In the genomic region with DNA sequence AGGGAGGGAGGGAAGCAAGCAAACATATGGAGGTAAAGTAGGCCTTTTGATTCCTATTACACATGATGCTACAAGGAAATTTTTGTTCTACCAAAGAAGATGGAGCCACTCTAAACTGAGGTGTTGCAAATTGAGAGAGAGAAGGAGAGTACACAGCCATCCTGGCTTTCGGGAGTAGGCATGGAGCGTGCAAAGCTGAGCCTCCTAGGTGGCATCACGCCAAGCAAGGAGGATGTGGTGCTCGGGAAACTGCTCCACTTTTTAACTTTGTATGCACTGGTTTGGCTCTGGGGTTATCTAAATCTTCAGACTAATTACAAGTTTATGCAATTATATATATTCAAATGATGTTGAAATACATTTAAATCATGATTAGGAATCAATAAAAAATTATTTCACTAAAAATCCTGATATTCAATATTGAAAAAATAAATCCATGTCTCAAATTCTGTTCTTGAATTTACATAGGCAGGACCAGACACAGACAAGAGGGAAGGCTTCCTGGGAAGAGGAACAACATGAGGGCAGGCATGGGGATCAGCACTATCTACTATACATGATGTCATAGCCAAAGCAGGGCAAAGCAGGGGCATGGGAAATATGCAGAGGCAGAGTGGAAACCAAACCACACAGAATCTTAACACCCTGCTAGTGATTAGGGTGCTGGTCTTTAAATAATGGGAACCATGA, we compare ENCODE assay signal across 19 mouse cellular contexts. TPM values are rescaled to one million over a fixed set of nuclear protein-coding genes. Genes with fewer than 3 reads are reported as not detected.
DNase-seq lines count a peak whose midpoint lies in the region; ATAC-seq lines count a peak whose summit lies in the region.
"Had no signal": no experiment of that assay in that cellular context is flagged by ENCODE, and none has a peak within 500 bp of the region (broad histone marks: within the 10 kb centered on the region; RNA-seq: fewer than 3 reads in every experiment).

No protein-coding gene starts in this region.

- no peak overlapping the region for H3K27ac ChIP-seq in forebrain, embryonic 15.5 days (replicated peaks)
- no peak overlapping the region for H3K27ac ChIP-seq in forebrain, embryonic 11.5 days (ENCODE audit: low read depth, low read length)
- H3K27ac ChIP-seq in midbrain, embryonic 16.5 days (ENCODE audit: low read length) = no peak overlapping the region
- H3K27ac ChIP-seq in midbrain, embryonic 11.5 days (ENCODE audit: low read depth, low read length) = no peak overlapping the region
- H3K27ac ChIP-seq in intestine, embryonic 16.5 days (ENCODE audit: low read length) = no peak overlapping the region
- H3K27ac ChIP-seq: forebrain, embryonic 12.5 days; hindbrain, embryonic 10.5 days; stomach, embryonic 15.5 days had no signal

- no peak overlapping the region for H3K4me2 ChIP-seq in forebrain, embryonic 15.5 days (replicated peaks)
- H3K4me2 ChIP-seq in forebrain, embryonic 11.5 days (ENCODE audit: low read depth, low read length, severe bottlenecking) = no peak overlapping the region
- H3K4me2 ChIP-seq in midbrain, embryonic 16.5 days (ENCODE audit: low read length) = no peak overlapping the region
- H3K4me2 ChIP-seq in midbrain, embryonic 11.5 days = no peak overlapping the region
- H3K4me2 ChIP-seq in intestine, embryonic 16.5 days (ENCODE audit: low read depth, low read length) = no peak overlapping the region
- H3K4me2 ChIP-seq: forebrain, embryonic 12.5 days; heart, embryonic 11.5 days; stomach, embryonic 15.5 days had no signal

- DNase-seq in forebrain, embryonic 11.5 days (ENCODE audit: low spot score) = no peak
- DNase-seq in midbrain, embryonic 11.5 days (ENCODE audit: low spot score, missing footprints) = no peak
- peak; percentile 71 for DNase-seq in cerebellum, adult 9-11 months
- DNase-seq in c-Kit-positive CD71-positive TER-119-positive erythroid progenitor cells, embryonic 14.5 days (ENCODE audit: low spot score) = no peak
- DNase-seq: adrenal gland, postnatal 36 days; gastrocnemius, postnatal 10 days; kidney, adult 18-20 months; kidney, postnatal 4 days; lung, postnatal 4 days; right cerebral cortex, postnatal 4 days; thymus, postnatal 25 days had no signal

- no peaks in the 10 kb centered on the region for H3K4me1 ChIP-seq in forebrain, embryonic 15.5 days
- no peaks in the 10 kb centered on the region for H3K4me1 ChIP-seq in forebrain, embryonic 11.5 days (replicated peaks; ENCODE audit: control insufficient read depth, insufficient read depth, low read length)
- no peaks in the 10 kb centered on the region for H3K4me1 ChIP-seq in midbrain, embryonic 16.5 days (ENCODE audit: control insufficient read depth, insufficient read depth, low read length)
- no peaks in the 10 kb centered on the region for H3K4me1 ChIP-seq in midbrain, embryonic 11.5 days (ENCODE audit: control insufficient read depth, insufficient read depth, low read length)
- no peaks in the 10 kb centered on the region for H3K4me1 ChIP-seq in intestine, embryonic 16.5 days (ENCODE audit: control insufficient read depth, insufficient read depth, low read length)
- H3K4me1 ChIP-seq: forebrain, embryonic 12.5 days; hindbrain, embryonic 10.5 days; stomach, embryonic 15.5 days had no signal

- 0 out of 2 replicates have a peak, but pooled peaks have one; percentile 43 for ATAC-seq in forebrain, embryonic 15.5 days (replicated peaks)
- ATAC-seq in forebrain, embryonic 11.5 days (replicated peaks; ENCODE audit: low FRiP score) = no peak
- ATAC-seq in midbrain, embryonic 16.5 days = peak; percentile 51; the same call in 1 of the 2 replicates
- no peak for ATAC-seq in midbrain, embryonic 11.5 days (ENCODE audit: low FRiP score)
- peak; percentile 53; the same call in 1 of the 2 replicates for ATAC-seq in intestine, embryonic 16.5 days
- ATAC-seq: Patski had no signal

- no peaks in the 10 kb centered on the region for H3K27me3 ChIP-seq in forebrain, embryonic 15.5 days
- H3K27me3 ChIP-seq in forebrain, embryonic 11.5 days (ENCODE audit: control insufficient read depth, insufficient read depth, low read length) = no peaks in the 10 kb centered on the region
- no peaks in the 10 kb centered on the region for H3K27me3 ChIP-seq in midbrain, embryonic 16.5 days (ENCODE audit: control insufficient read depth, insufficient read depth, low read depth, low read length)
- no peaks in the 10 kb centered on the region for H3K27me3 ChIP-seq in midbrain, embryonic 11.5 days (ENCODE audit: control insufficient read depth, insufficient read depth, low read length)
- no peaks in the 10 kb centered on the region for H3K27me3 ChIP-seq in intestine, embryonic 16.5 days (replicated peaks; ENCODE audit: control insufficient read depth, insufficient read depth, low read length)
- H3K27me3 ChIP-seq: forebrain, embryonic 12.5 days; Patski; stomach, embryonic 15.5 days had no signal

- no peak overlapping the region for H3K9ac ChIP-seq in forebrain, embryonic 15.5 days (replicated peaks)
- no peak overlapping the region for H3K9ac ChIP-seq in forebrain, embryonic 11.5 days (ENCODE audit: low read length)
- H3K9ac ChIP-seq in midbrain, embryonic 16.5 days (ENCODE audit: low read depth, low read length) = no peak overlapping the region
- H3K9ac ChIP-seq in midbrain, embryonic 11.5 days (ENCODE audit: low read length) = no peak overlapping the region
- H3K9ac ChIP-seq in intestine, embryonic 16.5 days (ENCODE audit: low read depth, low read length) = no peak overlapping the region
- H3K9ac ChIP-seq: forebrain, embryonic 12.5 days; stomach, embryonic 15.5 days had no signal

- H3K4me3 ChIP-seq in forebrain, embryonic 15.5 days = no peak overlapping the region
- no peak overlapping the region for H3K4me3 ChIP-seq in forebrain, embryonic 11.5 days (ENCODE audit: low read depth, low read length)
- no peak overlapping the region for H3K4me3 ChIP-seq in midbrain, embryonic 16.5 days (ENCODE audit: low read depth, low read length)
- H3K4me3 ChIP-seq in midbrain, embryonic 11.5 days (ENCODE audit: low read depth, low read length) = no peak overlapping the region
- H3K4me3 ChIP-seq in intestine, embryonic 16.5 days (ENCODE audit: low read length) = no peak overlapping the region
- H3K4me3 ChIP-seq: forebrain, embryonic 12.5 days; hindbrain, embryonic 10.5 days; stomach, embryonic 15.5 days had no signal

- WGBS in forebrain, embryonic 15.5 days = 65% methylated on average over 4 of the region's 4 CpGs
- WGBS in forebrain, embryonic 11.5 days = 88% methylated on average over 4 of the region's 4 CpGs
- 78% methylated on average over 4 of the region's 4 CpGs for WGBS in midbrain, embryonic 16.5 days
- 92% methylated on average over 4 of the region's 4 CpGs for WGBS in midbrain, embryonic 11.5 days
- WGBS in intestine, embryonic 16.5 days = 73% methylated on average over 4 of the region's 4 CpGs

- no peaks in the 10 kb centered on the region for H3K36me3 ChIP-seq in forebrain, embryonic 15.5 days
- H3K36me3 ChIP-seq in forebrain, embryonic 11.5 days (ENCODE audit: control insufficient read depth, insufficient read depth, low read length) = no peaks in the 10 kb centered on the region
- no peaks in the 10 kb centered on the region for H3K36me3 ChIP-seq in midbrain, embryonic 16.5 days (ENCODE audit: control insufficient read depth, insufficient read depth, low read length)
- no peaks in the 10 kb centered on the region for H3K36me3 ChIP-seq in midbrain, embryonic 11.5 days (ENCODE audit: control insufficient read depth, insufficient read depth, low read length)
- H3K36me3 ChIP-seq in intestine, embryonic 16.5 days (ENCODE audit: control insufficient read depth, insufficient read depth, low read length) = no peaks in the 10 kb centered on the region
- H3K36me3 ChIP-seq: forebrain, embryonic 12.5 days; hindbrain, embryonic 10.5 days; stomach, embryonic 15.5 days had no signal

- no peaks in the 10 kb centered on the region for H3K9me3 ChIP-seq in forebrain, embryonic 15.5 days
- H3K9me3 ChIP-seq in forebrain, embryonic 11.5 days (ENCODE audit: control insufficient read depth, low read length) = no peaks in the 10 kb centered on the region
- 0 out of 2 replicates have a peak, but pooled peaks cover 2% of the 10 kb centered on the region for H3K9me3 ChIP-seq in midbrain, embryonic 16.5 days (replicated peaks; ENCODE audit: control insufficient read depth, low read length, poor library complexity, severe bottlenecking)
- H3K9me3 ChIP-seq in midbrain, embryonic 11.5 days (ENCODE audit: control insufficient read depth, low read length) = no peaks in the 10 kb centered on the region
- H3K9me3 ChIP-seq in intestine, embryonic 16.5 days (ENCODE audit: control insufficient read depth, low read length) = no peaks in the 10 kb centered on the region
- H3K9me3 ChIP-seq: stomach, embryonic 15.5 days had no signal

RNA-seq across cellular contexts. Expression of a gene that starts 17.2 kb away (rescaled TPM):
- polyA plus RNA-seq in forebrain, embryonic 15.5 days (2015; fragmentation: Nextera tagmentation; extraction: Ambion mirVana) = 64.4 and 66.7 TPM in 2 replicates
- 16.0 and 17.9 TPM in 2 replicates for polyA plus RNA-seq in forebrain, embryonic 11.5 days (2014; fragmentation: Nextera tagmentation; extraction: Ambion mirVana)
- polyA plus RNA-seq in midbrain, embryonic 16.5 days (2015; fragmentation: Nextera tagmentation; extraction: Ambion mirVana) = 104 and 109 TPM in 2 replicates
- polyA plus RNA-seq in midbrain, embryonic 11.5 days (2014; fragmentation: Nextera tagmentation; extraction: Ambion mirVana) = 29.3 and 30.6 TPM in 2 replicates
- polyA plus RNA-seq in intestine, embryonic 16.5 days (2015; fragmentation: Nextera tagmentation; extraction: Ambion mirVana) = 15.6 and 17.4 TPM in 2 replicates

Comparison
In these comparisons a context has a peak if more than half of its experiments do, and no peak if none do; other contexts are left out.
1. ATAC-seq: peak in forebrain, embryonic 15.5 days (single experiment), midbrain, embryonic 16.5 days (single experiment) and intestine, embryonic 16.5 days (single experiment); none in forebrain, embryonic 11.5 days (single experiment) and midbrain, embryonic 11.5 days (single experiment).